Mouse (Mus musculus): ENCODE measurements around the gene Dlg1.

- TF ChIP-seq CTCF (IDR thresholded peaks at IDR 0.05; ENCODE audit: extremely low read depth, insufficient read depth, low read length) (no peak), POLR2A (IDR thresholded peaks at IDR 0.05; ENCODE audit: extremely low read depth, insufficient read depth, low read length) (no peak)
These were observed 5.7 kb upstream of the Dlg1 start for GRCm38 (mm10) chr16:31657502-31657901.
